Mouse (Mus musculus) inflammation-experienced regulatory T-cells, adult 16 weeks (primary cell): ENCODE results near the gene Wfdc3. TPM values are rescaled to one million over a fixed set of nuclear protein-coding genes. Genes with fewer than 3 reads are reported as not detected.

ENCODE experiments used
- polyA plus RNA-seq: library from polyadenylated mRNA; unstranded; fragments of 100-300 nt; shearing (Covaris generic); gene quantifications from one replicate; pipeline ENCODE4 v1.2.1, GENCODE M21; 2017

Gene Wfdc3
- not detected for polyA plus RNA-seq

GRCm38 (mm10) chr2:164745843-164746479 lies at the start of gene Wfdc3, which contains the start of gene Dnttip1:
Gene Wfdc3 (minus strand): TSS chr2:164745931.
Gene Dnttip1 (plus strand): TSS chr2:164745983.

GRCm38 (mm10) chr2:164785481-164786387 lies 40.0 kb upstream of the Wfdc3 start, which contains the start of gene Snx21:
Gene Snx21 (plus strand): TSS chr2:164785823.

GRCm38 (mm10) chr2:164779481-164780086 lies 33.9 kb upstream of the Wfdc3 start, which contains the start of gene Tnnc2:
Gene Tnnc2 (minus strand): TSS chr2:164779967.

GRCm38 (mm10) chr2:164769258-164770037 lies 23.7 kb upstream of the Wfdc3 start, which contains the start of gene Ube2c:
Gene Ube2c (plus strand): TSS chr2:164769898.

GRCm38 (mm10) chr2:164715005-164715404 lies 30.7 kb downstream of the Wfdc3 start, which contains the start of gene Spint5:
Gene Spint5 (plus strand): TSS chr2:164715305.

GRCm38 (mm10) chr2:164698201-164698600 lies 47.5 kb downstream of the Wfdc3 start, which contains the start of gene Spint4:
Gene Spint4 (plus strand): TSS chr2:164698501.

GRCm38 (mm10) chr2:164684807-164685206 lies 60.9 kb downstream of the Wfdc3 start, which contains the start of gene Wfdc13:
Gene Wfdc13 (plus strand): TSS chr2:164685107.

Other genes with a start within 250 kb of the Wfdc3 start
- gene Pigt, start 248.4 kb downstream of the Wfdc3 start, polyA plus RNA-seq: 26.3 TPM
- 3.1 TPM for gene Wfdc2, start 183.5 kb downstream of the Wfdc3 start, polyA plus RNA-seq
- gene Spint3, start 172.5 kb downstream of the Wfdc3 start, polyA plus RNA-seq: not detected
- gene Wfdc6a, start 160.5 kb downstream of the Wfdc3 start, polyA plus RNA-seq: not detected
- gene Eppin, start 152.3 kb downstream of the Wfdc3 start, polyA plus RNA-seq: not detected
- gene Wfdc6b, start 132.4 kb downstream of the Wfdc3 start, polyA plus RNA-seq: not detected
- not detected for gene Wfdc8, start 132.3 kb downstream of the Wfdc3 start, polyA plus RNA-seq
- not detected for gene Wfdc16, start 107.1 kb downstream of the Wfdc3 start, polyA plus RNA-seq
- gene Wfdc10, start 89.9 kb downstream of the Wfdc3 start, polyA plus RNA-seq: not detected
- not detected for gene Wfdc9, start 89.3 kb downstream of the Wfdc3 start, polyA plus RNA-seq
- gene Wfdc11, start 71.8 kb downstream of the Wfdc3 start, polyA plus RNA-seq: not detected
- gene Wfdc13, start 60.8 kb downstream of the Wfdc3 start, polyA plus RNA-seq: not detected
- not detected for gene Spint4, start 47.4 kb downstream of the Wfdc3 start, polyA plus RNA-seq
- gene Spint5, start 30.6 kb downstream of the Wfdc3 start, polyA plus RNA-seq: not detected
- gene Dnttip1, start 52 bp upstream of the Wfdc3 start, polyA plus RNA-seq: 18.1 TPM
- 11.8 TPM for gene Ube2c, start 24.0 kb upstream of the Wfdc3 start, polyA plus RNA-seq
- not detected for gene Tnnc2, start 34.0 kb upstream of the Wfdc3 start, polyA plus RNA-seq
- gene Snx21, start 39.9 kb upstream of the Wfdc3 start, polyA plus RNA-seq: 7.6 TPM
- gene Acot8, start 59.0 kb upstream of the Wfdc3 start, polyA plus RNA-seq: 39.6 TPM
- 10.0 TPM for gene Zswim3, start 59.2 kb upstream of the Wfdc3 start, polyA plus RNA-seq
- gene Zswim1, start 76.8 kb upstream of the Wfdc3 start, polyA plus RNA-seq: 32.2 TPM
- not detected for gene Spata25, start 82.6 kb upstream of the Wfdc3 start, polyA plus RNA-seq
- gene Ctsa, start 86.9 kb upstream of the Wfdc3 start, polyA plus RNA-seq: 241 TPM
- gene Neurl2, start 87.5 kb upstream of the Wfdc3 start, polyA plus RNA-seq: 2.6 TPM
- 1.0 TPM for gene Pltp, start 111.8 kb upstream of the Wfdc3 start, polyA plus RNA-seq
- gene Pcif1, start 133.4 kb upstream of the Wfdc3 start, polyA plus RNA-seq: 142 TPM
- 53.5 TPM for gene Zfp335, start 165.8 kb upstream of the Wfdc3 start, polyA plus RNA-seq
- 11.9 TPM for gene Mmp9, start 194.8 kb upstream of the Wfdc3 start, polyA plus RNA-seq
- 0.10 TPM for gene Slc12a5, start 214.9 kb upstream of the Wfdc3 start, polyA plus RNA-seq